In the genomic region with DNA sequence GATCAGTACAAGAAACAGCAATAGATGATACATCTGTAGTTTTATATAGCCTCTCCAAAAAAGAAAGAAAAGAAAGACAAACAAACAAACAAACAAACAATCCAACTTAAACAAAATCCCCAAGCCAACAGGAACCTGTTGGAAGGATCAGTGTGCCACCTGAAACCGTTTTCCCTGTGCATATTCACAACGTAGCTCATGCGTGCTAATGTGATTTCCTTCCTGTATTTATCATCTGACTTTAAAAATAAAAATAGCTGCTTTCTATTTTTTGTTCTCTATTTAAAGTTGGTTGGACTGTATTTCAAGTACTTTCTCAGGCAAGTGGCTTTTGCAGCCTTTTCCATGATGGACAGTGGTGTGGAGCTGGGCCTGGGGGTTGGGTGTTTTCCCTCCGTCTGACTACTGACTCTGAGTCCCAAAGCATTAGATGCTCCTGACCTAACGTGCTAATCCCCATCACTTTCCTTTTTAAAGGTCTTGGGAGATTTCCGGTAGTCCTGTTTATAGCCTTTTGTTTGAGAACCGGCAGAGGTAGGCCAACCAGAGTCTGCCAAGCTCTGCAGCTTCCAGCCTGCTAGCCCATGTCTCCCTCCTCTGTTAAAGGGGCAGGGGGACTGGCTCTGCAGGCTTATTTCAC, we compare ENCODE assay signal across 15 mouse cellular contexts.
A peak's percentile ranks its signal among the peaks of the same experiment; 100 is the strongest.
DNase-seq lines count a peak whose midpoint lies in the region; ATAC-seq and TF ChIP-seq lines count a peak whose summit lies in the region.
"Had no signal": no experiment of that assay in that cellular context is flagged by ENCODE, and none has a peak within 500 bp of the region (broad histone marks: within the 10 kb centered on the region; RNA-seq: fewer than 3 reads in every experiment).

No protein-coding gene starts in this region.

- no peaks in the 10 kb centered on the region for H3K36me3 ChIP-seq in intestine, embryonic 15.5 days

- 57% methylated on average over 7 of the region's 7 CpGs for WGBS in bone marrow, adult 2 months
- 72% methylated on average over 7 of the region's 7 CpGs for WGBS in intestine, embryonic 15.5 days

- ATAC-seq in intestine, embryonic 15.5 days, result no peak
- ATAC-seq: inflammation-experienced regulatory T-cells, adult 6 months had no signal

- no peak overlapping the region for H3K9ac ChIP-seq in intestine, embryonic 15.5 days
- H3K9ac ChIP-seq: embryonic facial prominence, embryonic 12.5 days; limb, embryonic 15.5 days had no signal

- TF ChIP-seq CTCF in bone marrow, adult 2 months (IDR thresholded peaks at IDR 0.05; ENCODE audit: control insufficient read depth, insufficient read depth, low read length), result no peak

- no peak overlapping the region for H3K4me2 ChIP-seq in intestine, embryonic 15.5 days (replicated peaks)
- H3K4me2 ChIP-seq: embryonic facial prominence, embryonic 12.5 days; limb, embryonic 15.5 days had no signal

- DNase-seq in heart, adult 11 months, result peak; percentile 93
- DNase-seq in heart, postnatal 4 days, result no peak
- DNase-seq in kidney, postnatal 10 days, result peak; percentile 14
- no peak for DNase-seq in kidney, adult 18-20 months
- DNase-seq in A20 (ENCODE audit: low read depth, low spot score), result peak; percentile 28
- DNase-seq: adrenal gland, postnatal 25 days; lung, adult 2 months; right cerebral cortex, postnatal 14 days; thymus, postnatal 4 days had no signal

- H3K9me3 ChIP-seq in intestine, embryonic 15.5 days, result no peaks in the 10 kb centered on the region
- H3K9me3 ChIP-seq: embryonic facial prominence, embryonic 12.5 days; hindbrain, embryonic 10.5 days; limb, embryonic 15.5 days had no signal

- H3K4me1 ChIP-seq in bone marrow, adult 2 months (ENCODE audit: control insufficient read depth, insufficient read depth, low read length), result no peaks in the 10 kb centered on the region; the same call in 1 of the 2 replicates
- peaks cover 4% of the 10 kb centered on the region; the same call in 1 of the 2 replicates for H3K4me1 ChIP-seq in intestine, embryonic 15.5 days (replicated peaks)

- 0 out of 2 replicates have a peak overlapping the region, but pooled peaks have one; percentile 15 for H3K27ac ChIP-seq in bone marrow, adult 2 months (ENCODE audit: control insufficient read depth, insufficient read depth, low read depth, low read length, poor library complexity)
- H3K27ac ChIP-seq in intestine, embryonic 15.5 days, result no peak overlapping the region
- H3K27ac ChIP-seq: embryonic facial prominence, embryonic 12.5 days; hindbrain, embryonic 10.5 days; limb, embryonic 15.5 days had no signal

- H3K4me3 ChIP-seq in bone marrow, adult 2 months (replicated peaks; ENCODE audit: control insufficient read depth, low read depth, low read length), result no peak overlapping the region
- no peak overlapping the region for H3K4me3 ChIP-seq in intestine, embryonic 15.5 days (replicated peaks)
- H3K4me3 ChIP-seq: embryonic facial prominence, embryonic 12.5 days; hindbrain, embryonic 10.5 days; limb, embryonic 15.5 days had no signal

- TF ChIP-seq POLR2A in bone marrow, adult 2 months (IDR thresholded peaks at IDR 0.05; ENCODE audit: borderline replicate concordance, control insufficient read depth, low read depth, low read length), result no peak

- H3K27me3 ChIP-seq in intestine, embryonic 15.5 days (replicated peaks), result no peaks in the 10 kb centered on the region
- H3K27me3 ChIP-seq: embryonic facial prominence, embryonic 12.5 days; limb, embryonic 15.5 days had no signal

Comparison
In these comparisons a context has a peak if more than half of its experiments do, and no peak if none do; other contexts are left out.
1. DNase-seq: peak in heart, adult 11 months (single experiment), kidney, postnatal 10 days (single experiment) and A20 (single experiment); none in heart, postnatal 4 days (single experiment) and kidney, adult 18-20 months (single experiment).